14 mouse cellular contexts compared by ENCODE assay signal in the genomic region with DNA sequence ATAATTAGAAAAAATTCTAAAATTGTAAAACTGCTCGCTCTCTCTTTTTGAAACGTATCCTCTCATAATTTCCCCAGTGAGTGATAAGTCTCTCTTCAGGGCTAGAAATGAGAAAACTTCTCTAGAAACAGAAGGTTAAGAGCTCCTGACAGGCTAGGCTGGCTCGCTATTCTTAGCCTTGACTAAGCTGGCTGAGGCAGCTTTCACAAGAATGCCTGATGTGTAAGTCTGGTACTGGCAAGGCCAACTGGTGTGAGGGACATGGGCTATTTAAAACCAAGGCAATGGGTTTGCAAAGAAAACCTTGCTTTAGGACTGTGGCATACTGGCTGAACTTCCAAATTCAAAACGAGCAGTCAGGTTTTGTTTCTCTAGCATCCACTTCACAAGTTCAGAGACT. TPM values are rescaled to one million over a fixed set of nuclear protein-coding genes. Genes with fewer than 3 reads are reported as not detected.
A peak's percentile ranks its signal among the peaks of the same experiment; 100 is the strongest.
DNase-seq lines count a peak whose midpoint lies in the region; TF ChIP-seq lines count a peak whose summit lies in the region.
"Had no signal": no experiment of that assay in that cellular context is flagged by ENCODE, and none has a peak within 500 bp of the region (broad histone marks: within the 10 kb centered on the region; RNA-seq: fewer than 3 reads in every experiment).

No protein-coding gene starts in this region.

- no peak for TF ChIP-seq CTCF in heart, adult 2 months (IDR thresholded peaks at IDR 0.05)
- TF ChIP-seq CTCF in layer of hippocampus, adult 2 months (conservative IDR thresholded peaks at IDR 0.05), result no peak

- peak overlapping the region; percentile 87 for H3K27ac ChIP-seq in heart, adult 2 months
- no peak overlapping the region for H3K27ac ChIP-seq in layer of hippocampus, adult 2 months
- H3K27ac ChIP-seq: forebrain, embryonic 10.5 days; kidney, postnatal 0 days had no signal

- H3K4me1 ChIP-seq in heart, adult 2 months (ENCODE audit: control insufficient read depth, insufficient read depth, low read length), result no peaks in the 10 kb centered on the region; the same call in 1 of the 2 replicates
- H3K4me1 ChIP-seq: forebrain, embryonic 10.5 days had no signal

- WGBS in heart, adult 2 months, result 41% methylated on average over 4 of the region's 4 CpGs

- DNase-seq in adrenal gland, postnatal 10 days, result peak; percentile 10
- DNase-seq in adrenal gland, adult 18-20 months (ENCODE audit: low spot score in 2 of 2), result no peak
- peak in 1 of 2 experiments; percentile 45 for DNase-seq in heart, adult 2 months
- no peak for DNase-seq in heart, postnatal 36 days
- peak; percentile 40 for DNase-seq in heart, adult 8-10 months (ENCODE audit: low spot score)
- peak; percentile 40 for DNase-seq in heart, postnatal 4 days
- no peak for DNase-seq in layer of hippocampus, adult 2 months (ENCODE audit: low spot score in 2 of 2)
- DNase-seq in lung, postnatal 14 days, result no peak
- DNase-seq: cerebellum, postnatal 14 days; lung, postnatal 36 days; right cerebral cortex, postnatal 25 days; thymus, adult 18-20 months had no signal

- TF ChIP-seq EP300 in heart, adult 2 months (IDR thresholded peaks at IDR 0.05; ENCODE audit: insufficient read depth, low read depth, low read length), result no peak

- no peaks in the 10 kb centered on the region for H3K79me2 ChIP-seq in heart, adult 2 months (replicated peaks; ENCODE audit: control insufficient read depth, insufficient read depth, low read length)

- no peak for TF ChIP-seq POLR2A in heart, adult 2 months (IDR thresholded peaks at IDR 0.05; ENCODE audit: insufficient read depth, low read depth, low read length)

- peaks cover 14% of the 10 kb centered on the region for H3K36me3 ChIP-seq in heart, adult 2 months (ENCODE audit: control insufficient read depth, insufficient read depth, low read length)
- H3K36me3 ChIP-seq: forebrain, embryonic 10.5 days had no signal

- no peak overlapping the region for H3K9ac ChIP-seq in heart, adult 2 months (ENCODE audit: low read depth, low read length)

- intact Hi-C loops in heart, adult 2 months (cut with DNase I), result loop anchor here (5.0 kb wide), 1 partner anchor 52 kb away; the partner anchor contains the start of gene Ttn
- intact Hi-C loops in heart, postnatal 36 days (cut with DNase I), result loop anchor here (5.0 kb wide), 1 partner anchor 52 kb away; the partner anchor contains the start of gene Ttn

- H3K4me3 ChIP-seq in heart, adult 2 months, result no peak overlapping the region
- no peak overlapping the region for H3K4me3 ChIP-seq in layer of hippocampus, adult 2 months
- H3K4me3 ChIP-seq: forebrain, embryonic 10.5 days had no signal

- H3K27me3 ChIP-seq in heart, adult 2 months (ENCODE audit: control insufficient read depth, insufficient read depth, low read length), result no peaks in the 10 kb centered on the region

RNA-seq across cellular contexts. Expression of gene Ttn, which starts 51.8 kb away (rescaled TPM):
- total RNA-seq in adrenal gland, postnatal 10 days (2021), result 100 to 1,000 TPM in 1 of 2 experiments, 10 to 100 TPM in 1; 87.1 to 370 TPM
- total RNA-seq in adrenal gland, adult 18-20 months (2021), result 1 to 10 TPM in 1 of 2 experiments, under 1 TPM in 1; 0.03 to 5.5 TPM
- total RNA-seq in heart, adult 2 months (2021), result 1,000 to 10,000 TPM; 2,567 to 3,090 TPM
- polyA plus RNA-seq in heart, adult 2 months (2012; rRNA removed), result 88.4 and 181 TPM in 2 replicates
- 1,000 to 10,000 TPM; 3,115 to 3,120 TPM for total RNA-seq in heart, postnatal 36 days (2021)
- total RNA-seq in heart, adult 8-10 months (2022), result 1,000 to 10,000 TPM; 3,102 to 4,099 (median 3,503) TPM
- 1,000 to 10,000 TPM; 2,325 to 2,346 TPM for total RNA-seq in heart, postnatal 4 days (2021)
- 1 to 10 TPM in 1 of 2 experiments, under 1 TPM in 1; 0.54 to 1.1 TPM for total RNA-seq in layer of hippocampus, adult 2 months (2021)

Comparison
In these comparisons a context has a peak if more than half of its experiments do, and no peak if none do; other contexts are left out.
1. DNase-seq: peak in adrenal gland, postnatal 10 days (single experiment), heart, adult 8-10 months (single experiment) and heart, postnatal 4 days (single experiment); none in adrenal gland, adult 18-20 months (0 of 2), heart, postnatal 36 days (0 of 2), layer of hippocampus, adult 2 months (0 of 2) and lung, postnatal 14 days (single experiment).
2. RNA of gene Ttn, which starts 51.8 kb away (total RNA-seq): 3,102 to 4,099 TPM in heart, adult 8-10 months, 3,115 to 3,120 TPM in heart, postnatal 36 days, 2,567 to 3,090 TPM in heart, adult 2 months, 2,325 to 2,346 TPM in heart, postnatal 4 days and 87.1 to 370 TPM in adrenal gland, postnatal 10 days; 0.03 to 5.5 TPM in adrenal gland, adult 18-20 months and 0.54 to 1.1 TPM in layer of hippocampus, adult 2 months; every median in the first group is over 10 times any median in the second.